ENCODE assay signal across 10 mouse cellular contexts in the genomic region with DNA sequence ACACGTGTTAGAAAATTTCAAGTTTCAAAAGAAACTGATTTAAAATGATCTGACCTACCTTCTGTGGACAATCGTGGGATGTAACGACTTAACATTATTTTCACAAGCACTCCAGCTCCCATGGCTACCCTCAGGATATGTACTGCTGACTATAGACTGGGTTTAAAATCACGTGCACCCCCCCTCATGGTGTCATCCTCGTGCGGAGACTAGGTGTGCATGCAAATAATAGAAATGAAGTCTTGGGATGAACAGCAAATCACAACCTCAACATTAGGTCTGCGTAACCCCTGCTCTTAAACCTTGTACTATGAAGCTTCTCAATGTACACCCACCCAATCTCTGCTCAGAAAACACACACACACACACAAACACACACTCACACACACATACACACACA. TPM values are rescaled to one million over a fixed set of nuclear protein-coding genes. Genes with fewer than 3 reads are reported as not detected.
DNase-seq lines count a peak whose midpoint lies in the region; ATAC-seq and TF ChIP-seq lines count a peak whose summit lies in the region.
"Had no signal": no experiment of that assay in that cellular context is flagged by ENCODE, and none has a peak within 500 bp of the region (broad histone marks: within the 10 kb centered on the region; RNA-seq: fewer than 3 reads in every experiment).

No protein-coding gene starts in this region.

- peak overlapping the region; percentile 70 for H3K27ac ChIP-seq in heart, embryonic 12.5 days (ENCODE audit: poor library complexity, severe bottlenecking)
- no peak overlapping the region for H3K27ac ChIP-seq in neural tube, embryonic 12.5 days
- no peak overlapping the region for H3K27ac ChIP-seq in hindbrain, postnatal 0 days
- H3K27ac ChIP-seq: limb, embryonic 15.5 days had no signal

- 0 out of 2 replicates have a peak, but pooled peaks cover 4% of the 10 kb centered on the region for H3K36me3 ChIP-seq in heart, embryonic 12.5 days
- H3K36me3 ChIP-seq in neural tube, embryonic 12.5 days = no peaks in the 10 kb centered on the region
- no peaks in the 10 kb centered on the region for H3K36me3 ChIP-seq in hindbrain, postnatal 0 days (ENCODE audit: insufficient read depth, low read length)
- H3K36me3 ChIP-seq: limb, embryonic 15.5 days had no signal

- peaks cover 52% of the 10 kb centered on the region for H3K4me1 ChIP-seq in heart, embryonic 12.5 days (replicated peaks)
- H3K4me1 ChIP-seq in neural tube, embryonic 12.5 days = peaks cover 13% of the 10 kb centered on the region; the same call in 1 of the 2 replicates
- 0 out of 2 replicates have a peak, but pooled peaks cover 9% of the 10 kb centered on the region for H3K4me1 ChIP-seq in hindbrain, postnatal 0 days (ENCODE audit: insufficient read depth, low read length)

- no peak for ATAC-seq in heart, embryonic 12.5 days (ENCODE audit: insufficient number of reproducible peaks, low FRiP score)
- ATAC-seq in neural tube, embryonic 12.5 days (ENCODE audit: low FRiP score, low read depth) = no peak
- no peak for ATAC-seq in hindbrain, postnatal 0 days
- ATAC-seq: activated CD4-positive, CD25-positive, alpha-beta regulatory T cell, adult 4 months had no signal

- 67% methylated on average over 7 of the region's 7 CpGs for WGBS in heart, embryonic 12.5 days
- WGBS in neural tube, embryonic 12.5 days = 87% methylated on average over 7 of the region's 7 CpGs
- 75% methylated on average over 7 of the region's 7 CpGs for WGBS in hindbrain, postnatal 0 days

- no peak for DNase-seq in heart, adult 18-20 months
- no peak for DNase-seq in neural tube, embryonic 10.5 days (ENCODE audit: extremely low spot score, low spot score)
- no peak for DNase-seq in hindbrain, postnatal 0 days (ENCODE audit: low spot score)
- no peak for DNase-seq in frontal cortex, postnatal 14 days (ENCODE audit: low spot score in 2 of 2)
- DNase-seq in gastrocnemius, adult 8-10 months (ENCODE audit: low spot score in 2 of 2) = no peak

- no peaks in the 10 kb centered on the region for H3K27me3 ChIP-seq in heart, embryonic 12.5 days (replicated peaks)
- peaks cover 14% of the 10 kb centered on the region; the same call in 1 of the 2 replicates for H3K27me3 ChIP-seq in neural tube, embryonic 12.5 days (replicated peaks)
- peaks cover 4% of the 10 kb centered on the region; the same call in 1 of the 2 replicates for H3K27me3 ChIP-seq in hindbrain, postnatal 0 days (ENCODE audit: insufficient read depth, low read length)

- peak overlapping the region; percentile 29 for H3K9ac ChIP-seq in heart, embryonic 12.5 days
- H3K9ac ChIP-seq in neural tube, embryonic 12.5 days = 0 out of 2 replicates have a peak overlapping the region, but pooled peaks have one; percentile 26
- H3K9ac ChIP-seq in hindbrain, postnatal 0 days (replicated peaks; ENCODE audit: low read length) = no peak overlapping the region
- H3K9ac ChIP-seq: limb, embryonic 15.5 days had no signal

- H3K4me3 ChIP-seq in heart, embryonic 12.5 days = peak overlapping the region; percentile 90; the same call in 1 of the 2 replicates
- H3K4me3 ChIP-seq in neural tube, embryonic 12.5 days = no peak overlapping the region
- no peak overlapping the region for H3K4me3 ChIP-seq in hindbrain, postnatal 0 days (ENCODE audit: low read length)
- H3K4me3 ChIP-seq: erythroblast, embryonic 14.5 days; limb, embryonic 15.5 days had no signal

- H3K4me2 ChIP-seq in heart, embryonic 12.5 days = peak overlapping the region; percentile 82
- peak overlapping the region; percentile 47 for H3K4me2 ChIP-seq in neural tube, embryonic 12.5 days (replicated peaks)
- H3K4me2 ChIP-seq in hindbrain, postnatal 0 days (ENCODE audit: low read depth, low read length) = peak overlapping the region; percentile 85; the same call in 1 of the 2 replicates
- H3K4me2 ChIP-seq: limb, embryonic 15.5 days had no signal

- TF ChIP-seq CTCF in hindbrain, postnatal 0 days (IDR thresholded peaks at IDR 0.05; ENCODE audit: low read depth) = no peak

- H3K9me3 ChIP-seq in heart, embryonic 12.5 days (replicated peaks) = no peaks in the 10 kb centered on the region
- H3K9me3 ChIP-seq in neural tube, embryonic 12.5 days = no peaks in the 10 kb centered on the region
- H3K9me3 ChIP-seq in hindbrain, postnatal 0 days (ENCODE audit: low read length) = no peaks in the 10 kb centered on the region
- H3K9me3 ChIP-seq: limb, embryonic 15.5 days had no signal

RNA-seq across cellular contexts. Expression of a gene that starts 3.4 kb away (rescaled TPM):
- polyA plus RNA-seq in heart, embryonic 12.5 days (2016; fragmentation: Nextera tagmentation; extraction: Ambion mirVana) = 97.5 and 105 TPM in 2 replicates
- 1 to 10 TPM; 3.0 to 3.9 TPM for total RNA-seq in heart, adult 18-20 months (2021)
- 25.8 and 26.6 TPM in 2 replicates for polyA plus RNA-seq in neural tube, embryonic 12.5 days (2016; fragmentation: Nextera tagmentation; extraction: Ambion mirVana)
- total RNA-seq in hindbrain, postnatal 0 days (2014; rRNA removed) = 21.5 and 23.3 TPM in 2 replicates
- 23.8 and 24.4 TPM in 2 replicates for polyA plus RNA-seq in hindbrain, postnatal 0 days (2015; fragmentation: Nextera tagmentation; extraction: Ambion mirVana)
- not detected for total RNA-seq in gastrocnemius, adult 8-10 months (2022)
- polyA plus RNA-seq: erythroblast, embryonic 14.5 days had no signal
